Mouse (Mus musculus) c-Kit-positive CD71-positive TER-119-negative erythroid progenitor cells, embryonic 14.5 days (primary cell): ENCODE results near the gene Sept9.

Source experiments
- DNase-seq: peaks from one replicate; pipeline ENCODE4 v3.0.0-alpha.2; 2013; ENCODE audit warnings: low read depth

Sept9 gene

DNA sequence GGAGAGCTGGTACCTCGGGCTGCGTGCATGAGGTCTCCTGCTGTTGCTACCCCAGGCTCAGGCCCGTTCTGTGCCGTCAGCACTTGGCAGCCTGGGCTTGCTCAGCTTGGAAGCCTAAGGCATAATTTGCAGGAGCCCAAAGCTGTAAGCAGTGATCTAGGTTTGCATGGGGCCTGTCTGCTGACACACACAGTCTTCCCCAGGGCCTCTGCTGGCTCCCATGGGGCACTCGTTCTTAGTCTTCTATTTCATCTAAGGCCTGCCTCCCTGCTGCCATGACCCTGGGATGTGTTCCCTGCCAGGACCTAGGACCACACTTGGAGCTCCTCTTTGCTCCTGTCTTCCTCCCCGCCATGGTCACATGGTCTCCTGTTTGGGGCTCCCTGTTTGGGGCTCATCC, 21.7 kb downstream of the Sept9 start:
- no peak for DNase-seq

DNA sequence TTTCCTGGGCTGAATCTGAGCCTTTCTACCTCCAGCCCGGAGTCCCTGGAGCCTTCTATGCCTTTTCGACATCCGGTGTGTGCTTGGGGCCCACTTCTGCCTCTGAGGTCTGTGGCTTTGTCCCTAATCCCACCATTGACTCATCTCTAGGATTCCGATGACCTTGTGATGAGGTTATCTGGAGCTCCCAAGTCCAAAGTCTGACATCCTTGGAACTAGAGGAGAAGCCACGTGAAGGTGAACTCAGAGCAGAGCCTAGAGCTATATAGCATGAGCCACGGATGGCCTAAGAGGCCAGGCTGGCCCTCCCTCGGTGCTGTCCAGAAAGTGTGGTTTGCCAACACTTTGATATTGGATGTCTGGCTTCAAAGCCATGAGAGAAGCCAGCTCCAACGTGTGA, 23.4 kb downstream of the Sept9 start:
- no peak for DNase-seq

DNA sequence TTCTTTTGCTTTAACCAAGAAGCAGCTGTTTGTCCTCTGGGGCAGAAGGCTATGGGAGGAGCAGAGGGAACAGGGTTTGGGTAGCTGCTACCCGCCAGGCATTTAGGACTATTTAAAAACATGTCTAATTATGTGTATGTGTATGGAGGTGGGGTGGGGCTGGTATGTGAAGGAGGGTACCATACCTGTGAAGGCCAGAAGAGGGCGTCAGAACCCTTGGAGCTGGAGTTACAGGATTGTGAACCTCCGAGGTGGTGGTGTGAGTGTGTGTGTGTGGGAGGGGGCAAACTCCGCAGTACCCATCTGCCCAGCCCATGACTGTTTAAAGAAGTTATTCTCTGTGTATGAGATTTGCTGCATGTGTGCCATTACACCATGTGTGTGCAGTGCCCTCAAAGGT, 25.3 kb downstream of the Sept9 start:
- DNase-seq = no peak

DNA sequence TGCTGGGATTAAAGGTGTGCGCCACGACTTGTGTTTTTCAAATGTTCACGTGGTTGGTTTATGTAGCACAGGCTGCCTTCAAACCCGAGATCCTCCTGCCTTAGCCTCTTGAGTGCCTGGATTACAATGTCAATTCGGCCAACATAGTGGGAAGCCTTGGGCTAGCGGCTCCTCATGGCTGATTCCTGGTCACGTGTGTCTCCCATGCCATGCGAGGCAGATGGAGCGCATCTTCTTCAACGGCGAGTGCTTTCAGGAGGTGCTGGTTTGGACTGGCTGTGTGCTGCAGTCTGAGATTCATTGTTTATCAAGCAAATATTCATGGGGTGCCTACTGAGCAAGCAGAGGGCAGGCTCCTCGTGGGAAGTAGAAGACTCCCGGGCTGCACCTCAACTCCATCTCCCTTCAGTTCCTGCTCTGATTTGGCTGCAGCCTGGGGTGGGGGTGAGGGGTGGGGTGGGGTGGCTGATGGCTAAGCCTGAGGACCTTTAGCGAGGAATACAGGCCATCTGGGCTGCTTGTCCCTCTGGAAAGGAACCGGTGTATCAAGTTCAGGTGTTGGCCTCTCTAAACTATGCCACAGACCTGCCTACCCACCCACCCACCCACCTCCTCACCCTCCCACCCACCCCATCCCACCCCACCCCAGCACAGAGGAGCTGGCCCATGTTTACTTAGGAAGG, 26.2 kb downstream of the Sept9 start:
- no peak for DNase-seq

DNA sequence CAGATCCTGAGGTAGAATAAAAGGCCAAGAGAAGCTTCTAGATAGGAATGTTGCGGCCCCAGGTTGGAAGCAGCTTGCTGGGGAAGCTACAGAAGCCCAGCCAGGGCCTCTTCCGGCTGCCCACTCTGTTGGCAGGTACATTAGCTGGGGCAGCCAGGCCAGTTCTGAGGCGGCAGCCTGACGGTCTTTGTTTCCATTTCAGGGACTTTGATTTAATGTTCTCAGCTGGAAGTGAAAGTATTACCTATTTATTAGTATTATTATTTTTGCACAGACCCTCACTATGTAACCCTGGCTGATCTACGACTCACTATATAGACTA, 26.7 kb downstream of the Sept9 start:
- no peak for DNase-seq

DNA sequence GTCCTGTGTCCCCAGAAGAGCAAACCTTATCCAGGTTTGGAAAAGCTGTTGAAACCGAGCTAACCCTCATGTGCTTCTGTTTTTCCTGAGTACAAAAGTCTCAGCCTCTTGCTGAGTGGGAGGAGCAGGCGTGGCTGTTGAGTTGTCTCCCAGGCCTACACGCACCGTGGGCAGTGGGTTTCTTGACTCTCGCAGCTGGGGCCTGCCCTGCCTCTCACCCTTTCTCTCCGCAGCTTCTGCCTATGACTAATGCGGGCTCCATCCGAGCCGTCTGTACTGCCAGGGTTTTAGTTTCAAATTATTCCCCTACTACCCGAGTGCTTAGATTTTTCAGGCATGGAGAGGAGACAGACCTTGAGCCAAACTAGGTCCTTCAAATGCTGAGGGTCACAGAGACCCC, 28.7 kb downstream of the Sept9 start:
- DNase-seq = no peak

DNA sequence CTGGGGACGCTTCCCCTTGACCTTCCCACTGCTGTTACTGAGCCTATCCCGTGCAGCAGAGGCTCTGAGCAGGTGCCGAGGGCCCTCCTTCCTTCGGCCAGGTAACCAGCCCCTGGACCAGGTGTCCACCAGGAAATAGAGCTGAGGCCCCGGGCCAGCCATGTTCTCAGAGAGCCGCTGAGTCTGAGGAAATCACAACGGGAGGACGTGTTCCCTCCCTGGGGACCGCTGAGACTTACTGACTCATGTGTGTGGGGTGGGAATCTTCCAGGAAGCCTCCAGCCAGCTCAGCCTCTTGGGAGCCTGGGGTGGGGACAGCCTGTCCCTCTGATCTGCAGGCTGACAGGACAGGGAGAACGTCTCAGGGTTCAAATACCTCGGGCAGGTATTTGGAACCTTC, 32.1 kb downstream of the Sept9 start:
- DNase-seq = no peak

DNA sequence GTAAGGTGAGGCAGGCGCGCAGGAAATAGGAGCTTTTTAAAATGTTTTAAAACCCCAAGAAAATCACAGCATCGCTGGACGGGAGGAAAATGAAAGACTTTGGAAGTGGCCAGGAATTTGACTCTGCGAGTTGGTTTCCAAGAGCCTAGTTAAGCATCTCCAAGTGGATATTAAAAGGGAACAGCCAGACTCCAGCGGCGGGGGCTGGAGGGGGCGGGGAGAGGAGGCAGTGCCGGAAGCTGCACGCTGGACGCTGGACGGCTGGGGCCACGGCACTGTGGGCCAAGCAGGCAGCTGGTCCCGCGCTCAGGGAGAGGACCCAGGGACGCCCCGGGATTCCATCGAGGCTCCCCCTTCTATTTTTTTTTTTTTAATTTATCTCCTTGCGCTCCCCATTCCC, 32.6 kb downstream of the Sept9 start:
- no peak for DNase-seq

DNA sequence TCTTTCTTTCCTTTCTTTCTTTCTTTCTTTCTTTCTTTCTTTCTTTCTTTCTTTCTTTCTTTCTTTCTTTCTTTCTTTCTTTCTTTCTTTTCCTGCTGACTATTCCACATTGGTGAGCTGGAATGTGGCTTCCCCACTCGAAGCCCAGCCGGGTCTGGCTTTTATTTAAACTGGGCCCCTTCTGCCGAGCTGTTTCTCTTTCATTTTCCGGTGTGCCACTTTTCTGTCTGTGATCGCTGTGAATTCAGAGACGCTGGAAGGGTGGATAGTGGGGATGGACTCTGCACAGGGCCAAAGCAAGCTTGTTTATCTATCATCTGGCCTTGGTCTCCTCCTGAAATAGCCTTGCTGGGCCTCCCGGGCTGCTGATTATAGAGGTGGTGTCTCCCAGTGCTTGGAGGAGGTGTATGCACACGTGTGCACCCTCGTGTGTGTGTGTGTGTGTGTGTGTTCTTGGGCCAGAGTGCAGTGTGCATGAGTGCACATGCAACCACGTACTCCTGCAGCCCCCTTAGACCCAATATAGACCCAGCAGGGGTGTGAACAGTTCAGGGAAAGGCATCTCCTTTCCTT, 33.5 kb downstream of the Sept9 start:
- no peak for DNase-seq

DNA sequence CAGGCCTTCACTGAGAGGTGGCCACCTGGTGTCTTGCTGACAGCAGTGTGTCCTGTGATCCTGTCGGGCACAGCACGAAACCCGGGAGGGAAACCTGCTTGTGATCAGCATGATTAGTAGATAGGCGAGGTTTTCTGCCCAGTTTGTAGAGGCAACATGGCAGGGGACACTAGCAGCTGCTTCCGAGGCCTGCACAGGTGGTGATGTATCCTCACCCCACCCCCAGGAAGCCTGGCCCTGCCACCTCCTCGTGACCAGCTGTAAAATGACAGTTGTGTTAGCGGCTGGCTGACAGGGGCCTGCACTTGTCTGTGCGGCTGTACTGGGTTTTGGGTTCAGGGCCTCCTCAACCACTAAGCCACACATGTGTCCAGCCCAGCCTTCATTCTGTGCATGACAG, 34.4 kb downstream of the Sept9 start:
- DNase-seq = no peak

DNA sequence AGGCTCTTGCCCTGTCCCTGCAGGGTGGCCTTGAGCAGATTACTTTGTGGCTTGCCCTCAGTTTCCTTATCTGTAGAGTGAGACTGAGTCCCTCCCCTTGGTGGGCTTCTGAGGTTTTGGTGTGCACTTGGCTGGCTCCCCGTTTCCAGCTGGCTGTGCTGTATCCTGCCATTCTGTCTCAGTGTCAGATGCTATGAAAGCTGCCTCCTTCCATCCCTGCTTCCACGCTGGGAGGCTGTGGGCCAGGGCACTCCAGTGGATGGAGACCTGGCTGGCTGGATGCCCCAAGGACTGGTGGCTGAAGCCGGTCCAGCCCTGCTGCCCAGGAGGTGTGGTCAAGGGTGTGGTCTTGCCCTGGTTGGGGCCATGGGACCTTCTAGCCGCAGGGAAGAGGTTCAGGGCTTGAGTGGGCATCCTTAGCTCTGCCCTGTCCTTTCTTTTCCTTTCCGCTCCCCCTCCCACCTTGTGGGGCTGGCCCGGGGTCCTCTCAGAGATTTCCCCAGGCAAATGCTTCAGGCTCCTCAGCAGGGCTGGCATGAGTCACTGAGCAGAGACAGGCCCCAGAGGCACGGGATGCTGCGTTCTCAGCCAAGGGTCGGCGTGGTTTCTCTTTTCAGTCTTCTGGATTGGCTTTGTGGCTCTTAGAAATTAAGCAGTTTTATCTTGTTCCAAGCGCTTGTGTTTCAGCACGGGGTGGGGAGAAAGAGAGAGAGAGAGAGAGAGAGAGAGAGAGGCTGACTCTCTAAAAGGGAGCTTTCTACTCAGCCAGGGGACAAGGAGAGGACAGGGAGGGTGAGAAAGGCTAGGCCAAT, 35.8 kb downstream of the Sept9 start:
- DNase-seq = no peak

DNA sequence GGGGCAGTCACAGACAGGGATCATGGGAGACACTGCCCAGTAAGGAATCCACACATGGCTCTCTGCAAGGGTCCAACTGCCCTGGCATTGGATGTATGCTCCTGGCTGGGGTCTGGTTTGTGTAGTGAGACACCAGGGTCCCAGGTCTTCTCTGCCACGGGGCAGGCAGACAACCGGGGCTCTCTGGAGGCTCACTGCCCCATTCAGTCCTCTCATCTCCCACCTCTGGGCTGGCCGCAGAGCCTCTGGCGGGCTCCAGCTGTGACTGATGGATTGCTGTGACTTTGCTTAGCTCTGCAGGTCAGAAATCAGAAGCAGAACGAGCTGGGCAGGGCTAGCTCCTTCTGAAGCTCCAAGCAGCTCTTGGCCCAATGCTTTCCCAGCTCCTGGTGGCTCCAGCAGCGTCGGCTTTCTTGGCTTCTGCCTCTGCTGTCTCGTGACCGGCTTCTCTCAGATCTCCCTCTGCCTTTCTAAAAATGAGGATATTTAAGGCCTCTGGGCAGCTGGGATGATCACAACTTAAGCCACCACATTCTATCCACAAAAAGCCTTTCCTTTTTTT, 36.5 kb downstream of the Sept9 start:
- DNase-seq = no peak

DNA sequence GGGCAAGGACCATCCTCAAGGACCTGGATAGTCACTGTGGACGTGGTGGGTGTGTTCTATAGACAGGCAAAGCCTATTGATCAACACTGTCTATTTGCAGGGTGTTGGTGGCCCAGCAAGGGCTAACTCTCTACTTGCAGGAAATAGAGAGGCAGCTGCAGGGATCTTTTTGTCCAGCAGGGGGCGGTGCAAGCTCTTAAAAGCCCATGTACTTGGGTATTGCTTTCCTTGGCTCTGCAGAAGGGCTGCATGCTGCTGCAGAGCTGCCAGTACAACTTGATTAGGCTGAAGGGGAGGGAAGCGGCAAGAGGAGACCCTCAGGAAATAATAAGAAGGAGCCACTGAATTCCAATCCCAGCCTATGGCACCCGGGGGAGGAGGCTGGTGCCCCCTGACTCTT, 38.7 kb downstream of the Sept9 start:
- DNase-seq = peak; percentile 62

DNA sequence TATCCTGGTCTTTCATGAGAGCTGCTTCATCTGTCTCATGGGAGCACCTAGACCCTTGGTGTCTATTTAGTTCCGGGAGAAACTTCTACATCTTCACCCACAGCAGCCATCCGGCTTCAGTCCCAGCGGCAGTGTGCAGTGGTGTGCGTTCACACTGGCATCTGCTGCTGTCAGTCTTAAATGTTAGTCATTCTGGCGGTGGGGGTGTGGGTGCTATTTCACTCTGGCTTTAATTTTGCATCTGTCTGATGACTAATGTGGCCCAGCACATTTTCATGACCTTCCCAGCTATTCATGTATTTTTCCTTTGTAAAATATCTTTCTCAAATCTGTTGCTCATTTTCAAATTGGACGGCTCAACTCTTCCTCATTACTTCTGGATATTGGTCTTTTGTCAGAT, 40.2 kb downstream of the Sept9 start:
- no peak for DNase-seq

DNA sequence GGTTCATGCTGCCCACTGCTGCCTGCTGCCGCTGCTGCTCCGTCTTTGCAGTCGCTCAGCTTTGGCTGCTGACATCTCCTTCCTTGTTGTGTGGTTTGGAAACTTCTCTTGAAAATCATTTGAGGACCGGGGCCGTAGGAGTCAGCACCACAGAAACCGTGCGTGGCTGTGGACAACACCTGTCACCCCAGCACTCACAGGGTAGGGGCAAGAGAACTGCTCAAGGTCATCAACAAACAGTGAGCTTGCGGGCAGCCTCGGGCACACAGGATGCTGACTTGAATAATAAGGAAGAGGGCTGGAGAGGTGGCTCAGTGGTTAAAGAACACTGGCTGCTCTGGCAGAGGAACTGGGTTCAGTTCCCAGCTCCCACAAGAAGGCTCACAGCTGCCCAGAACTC, 40.9 kb downstream of the Sept9 start:
- DNase-seq = no peak

DNA sequence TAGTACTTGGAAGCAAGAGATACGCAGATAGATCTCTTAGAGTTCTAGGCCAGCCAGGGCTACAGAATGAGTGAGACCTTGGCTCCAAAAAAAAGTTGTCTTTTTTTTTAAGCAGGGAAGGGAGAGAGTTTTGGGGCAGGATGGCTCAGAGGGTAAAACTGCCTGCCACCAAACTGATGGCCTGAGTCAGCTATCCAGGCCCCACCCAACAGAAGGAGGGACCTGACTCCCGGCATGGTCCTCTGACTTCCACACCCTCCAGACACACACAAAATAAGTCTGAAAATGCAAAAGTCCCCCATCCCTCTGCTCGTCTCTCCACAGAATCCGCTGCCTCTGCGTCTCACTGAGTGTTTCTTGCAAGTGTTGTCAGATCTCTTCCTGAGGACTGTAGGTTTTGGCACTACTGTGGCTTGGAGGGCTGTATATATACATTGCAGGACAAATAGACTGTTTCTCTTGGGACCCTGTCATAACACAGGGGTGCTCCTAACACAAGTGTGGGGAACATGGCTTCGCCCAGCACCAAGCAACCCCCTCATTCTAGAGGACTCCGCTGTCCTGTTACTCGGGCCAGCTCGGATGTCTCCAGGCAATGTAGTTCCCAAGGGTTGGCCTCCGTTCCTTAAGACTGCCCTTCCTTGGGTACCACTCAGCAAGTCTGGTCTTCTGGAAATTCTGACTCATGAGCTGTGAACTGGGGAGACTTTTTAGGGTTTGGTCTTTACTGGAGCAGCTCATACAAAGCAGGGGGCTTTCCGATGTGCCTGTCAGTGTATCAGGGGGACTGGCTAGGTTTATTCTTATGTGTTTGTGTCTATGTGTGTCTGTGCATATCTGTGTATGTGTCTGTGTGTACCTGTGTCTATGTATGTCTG, 41.6 kb downstream of the Sept9 start:
- DNase-seq = no peak

DNA sequence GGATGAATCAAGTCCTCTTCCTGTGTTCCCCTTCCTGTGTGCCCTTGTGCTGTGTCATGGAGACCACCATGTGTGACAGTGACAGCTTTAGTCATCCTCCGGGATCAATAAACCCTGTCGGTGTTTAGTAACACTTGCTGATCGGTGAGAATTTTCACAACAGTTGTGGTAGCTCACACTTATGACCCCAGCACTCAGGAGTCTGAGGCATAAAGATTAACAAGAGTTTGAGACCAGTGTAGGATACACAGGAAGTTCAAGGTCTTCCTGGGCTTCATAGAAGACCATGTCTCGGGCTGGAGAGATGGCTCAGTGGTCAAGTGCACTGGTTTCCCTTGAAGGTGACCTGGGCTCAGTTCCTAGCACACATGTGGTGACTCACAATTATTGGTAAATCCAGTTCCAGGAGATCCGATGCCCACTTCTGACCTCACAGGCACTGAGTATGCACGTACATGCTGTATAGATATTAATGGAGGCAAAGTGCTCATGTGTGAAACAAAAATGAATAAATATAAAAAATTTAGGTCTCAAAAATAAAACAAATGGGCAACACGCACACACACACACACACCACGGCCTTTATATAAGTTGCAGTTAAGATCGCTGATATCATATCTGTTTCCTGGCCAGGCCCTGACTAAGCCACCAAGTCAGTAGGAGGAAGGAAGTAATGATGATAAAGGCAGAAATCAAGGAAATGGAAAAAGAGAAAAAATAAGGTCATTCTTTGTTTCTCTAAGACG, 43.1 kb downstream of the Sept9 start:
- no peak for DNase-seq

DNA sequence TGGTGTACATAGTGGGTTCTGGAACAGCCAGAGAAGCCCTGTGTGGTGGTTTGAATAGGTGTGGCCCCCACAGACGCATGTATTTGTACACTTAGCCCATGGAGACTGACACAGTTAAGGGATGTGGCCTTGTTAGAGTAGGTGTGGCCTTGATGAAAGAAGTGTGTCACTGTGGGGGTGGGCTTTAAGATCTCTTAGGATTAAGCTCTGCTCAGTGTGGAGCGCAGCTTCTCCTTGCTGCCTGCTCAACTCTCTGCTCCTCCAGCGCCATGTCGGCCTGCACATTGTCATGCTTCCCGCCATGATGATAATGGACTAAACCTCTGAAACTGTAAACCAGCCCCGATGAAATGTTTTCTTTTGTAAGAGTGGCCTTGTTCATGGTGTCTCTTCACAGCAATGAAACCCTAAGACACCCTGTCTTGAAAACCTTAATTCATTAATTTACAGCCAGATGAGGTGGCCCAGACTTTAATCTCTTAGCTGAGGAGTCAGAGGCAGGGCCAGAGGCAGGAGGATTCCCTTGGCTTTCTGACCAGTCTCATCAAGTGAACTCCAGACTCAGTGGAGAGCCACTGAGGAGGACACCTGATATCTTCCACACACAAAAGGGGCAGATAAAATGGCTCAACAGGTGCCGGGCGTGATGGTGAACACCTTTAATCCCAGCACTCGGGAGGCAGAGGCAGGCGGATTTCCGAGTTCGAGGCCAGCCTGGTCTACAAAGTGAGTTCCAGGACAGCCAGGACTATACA, 44.3 kb downstream of the Sept9 start:
- DNase-seq = no peak

DNA sequence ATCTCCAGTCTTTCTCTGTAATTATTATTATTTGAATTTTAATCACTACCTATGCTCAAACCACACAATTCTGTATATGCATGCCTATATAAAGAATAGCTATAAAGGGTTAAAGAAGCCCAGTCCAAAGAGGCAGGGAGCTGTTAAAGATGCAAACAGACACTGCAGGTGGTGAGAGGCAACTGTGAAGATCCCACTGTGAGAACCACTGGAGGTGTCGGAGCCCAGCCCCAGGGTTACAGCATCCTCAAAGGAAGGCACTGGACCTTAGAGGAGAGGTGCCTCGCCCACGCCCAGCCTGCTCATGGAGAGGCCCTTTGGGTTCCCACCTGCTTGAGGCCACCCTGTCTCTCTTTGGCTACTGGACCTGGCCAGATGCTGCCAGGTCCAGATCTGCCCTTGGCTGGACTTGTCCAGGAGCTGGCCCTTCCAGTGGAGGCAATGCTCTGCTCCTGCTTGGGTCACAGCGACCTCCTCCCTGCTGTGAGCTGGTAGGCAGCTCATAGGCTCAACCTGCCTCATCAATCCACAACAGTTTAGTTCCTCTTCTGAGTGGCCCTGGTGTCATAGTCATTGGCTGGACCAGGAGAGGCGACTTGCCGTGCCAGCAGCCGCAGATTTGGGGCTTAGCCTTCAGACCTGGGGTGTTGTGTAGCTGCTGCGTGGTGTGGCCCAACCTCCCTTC, 45.7 kb downstream of the Sept9 start:
- no peak for DNase-seq

DNA sequence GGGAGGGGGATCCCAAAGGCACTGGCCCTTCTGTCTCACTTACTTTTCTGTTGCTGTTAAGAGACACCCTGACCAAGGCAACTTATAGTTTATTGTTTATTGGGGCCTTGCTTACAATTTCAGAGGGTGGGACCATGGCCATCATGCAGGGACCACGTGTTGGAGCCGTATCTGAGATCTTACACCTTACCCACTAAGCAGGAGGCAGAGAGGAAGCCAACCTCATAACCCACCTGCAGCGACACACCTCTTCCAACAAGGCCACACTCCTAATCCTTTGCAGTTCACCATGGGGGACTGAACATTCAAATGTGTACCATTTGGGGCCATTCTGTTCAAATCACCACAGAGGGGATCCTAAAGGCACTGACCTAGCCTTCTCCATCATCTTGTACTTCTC, 46.4 kb downstream of the Sept9 start:
- no peak for DNase-seq
